Mouse (Mus musculus) neural tube, embryonic 10.5 days (tissue): ENCODE measurements around the gene Ep300.
"Not testable (repeated sequence)": the region's sequence is repeated elsewhere in the genome, so short reads cannot be mapped to it uniquely, and the experiment has no call there.

Experiments
- DNase-seq: peaks from one replicate; pipeline ENCODE4 v3.0.0-alpha.2; 2017; ENCODE audit warnings: low spot score; ENCODE audit errors: extremely low spot score

The Ep300 gene

GRCm38 (mm10) chr15:81700601-81701000 is 115.5 kb downstream of the Ep300 start:
- DNase-seq: no peak

DNA sequence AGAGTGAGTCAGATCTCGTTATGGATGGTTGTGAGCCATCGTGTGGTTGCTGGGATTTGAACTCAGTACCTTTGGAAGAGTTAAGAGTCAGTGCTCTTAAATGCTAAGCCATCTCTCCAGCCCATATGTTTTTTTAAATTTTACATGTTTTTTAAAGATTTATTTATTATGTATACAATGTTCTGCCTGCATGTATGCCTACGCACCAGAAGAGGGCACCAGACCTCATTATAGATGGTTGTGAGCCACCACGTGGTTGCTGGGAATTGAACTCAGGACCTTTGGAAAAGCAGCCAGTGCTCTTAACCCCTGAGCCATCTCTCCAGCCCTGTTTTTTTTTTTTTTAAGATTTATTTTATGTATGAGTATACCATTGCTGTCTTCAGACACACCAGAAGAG is 116.2 kb downstream of the Ep300 start:
- not testable (repeated sequence) for DNase-seq
